Mouse (Mus musculus): ENCODE data around the gene Cenpm.

- TF ChIP-seq POLR2A (IDR thresholded peaks at IDR 0.05; ENCODE audit: borderline replicate concordance, extremely low read depth, low read depth, low read length) (no peak), CTCF (IDR thresholded peaks at IDR 0.05; ENCODE audit: insufficient read depth, low read length) (no peak)
Measured at GRCm38 (mm10) chr15:82217039-82217438, 27.5 kb downstream of the Cenpm start.
